Mouse (Mus musculus) small intestine, adult 2 months (tissue): ENCODE results near the gene Sfn.

ENCODE experiments used
- CTCF ChIP-seq: fragments of 200-500 bp; IDR thresholded peaks from 2 replicates; pipeline ENCODE4 v1.5.1; 2012; ENCODE audit warnings: low read depth, mild to moderate bottlenecking, control low read depth, inconsistent platforms, low read length, moderate library complexity, mixed read lengths; ENCODE audit not compliant: insufficient replicate concordance, insufficient read length; ENCODE audit errors: extremely low read depth
- POLR2A ChIP-seq: fragments of 200-500 bp; IDR thresholded peaks from 2 replicates; pipeline ENCODE4 v1.6.1; 2012; ENCODE audit warnings: low read depth, mild to moderate bottlenecking, control low read depth, inconsistent platforms, low read length, moderate library complexity

GRCm38 (mm10) chr4:133611815-133612214, 9.8 kb upstream of the Sfn start:
- no peak for TF ChIP-seq POLR2A
- no peak for TF ChIP-seq CTCF
